Mouse (Mus musculus) naive thymus-derived CD4-positive, alpha-beta T cell, adult 5 months (primary cell): ENCODE measurements around the gene Fads2. TPM values are rescaled to one million over a fixed set of nuclear protein-coding genes. Genes with fewer than 3 reads are reported as not detected.

Experiments used
- polyA plus RNA-seq: library from polyadenylated mRNA; unstranded; fragments of 100-300 nt; shearing (Covaris generic); gene quantifications from one replicate; pipeline ENCODE4 v1.2.1, GENCODE M21; 2017

Gene Fads2
- not detected for polyA plus RNA-seq

DNA sequence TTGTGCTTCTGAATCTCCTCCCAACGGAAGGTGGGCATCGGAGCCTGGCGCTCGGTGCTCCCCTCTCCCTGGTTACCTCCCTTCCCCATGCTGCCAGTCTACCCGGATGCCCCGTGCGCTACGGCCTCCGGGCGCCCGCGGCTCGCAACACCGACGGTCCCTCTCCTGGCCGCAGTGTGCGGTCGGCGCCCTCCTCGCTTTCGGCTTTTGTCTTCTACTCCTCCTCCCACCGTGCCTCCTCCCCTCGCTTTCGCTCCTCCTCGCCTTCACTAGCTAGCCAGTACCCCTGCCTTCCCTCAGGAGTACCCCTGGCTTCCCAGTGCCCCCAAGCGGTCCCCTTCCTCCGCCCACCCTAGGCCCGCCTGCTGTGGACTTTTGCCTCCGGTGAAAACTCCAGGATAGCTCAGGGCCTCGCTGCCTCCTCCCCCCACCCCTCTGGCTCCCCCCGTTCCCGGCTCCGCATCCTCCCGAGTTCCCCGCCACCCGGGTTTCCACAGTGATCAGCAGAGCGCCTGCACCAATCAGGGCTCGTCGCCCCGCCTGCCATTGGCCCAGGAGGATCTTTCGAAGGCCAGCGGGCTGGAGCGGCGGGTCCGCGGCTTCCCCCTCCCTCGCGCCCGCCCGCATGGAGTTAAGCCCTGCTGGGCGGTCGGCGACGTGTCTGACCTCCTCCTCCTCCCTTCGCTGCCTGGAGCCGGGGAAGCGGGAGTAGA, at the start of gene Fads2:
Fads2 (minus strand) TSS at position 406 of the 713 bp plus-strand sequence.

GRCm38 (mm10) chr19:10041388-10042148, 60.0 kb downstream of the Fads2 start, which contains the start of gene Fads3:
Fads3 (plus strand) TSS chr19:10041569.

Other genes with a start within 250 kb of the Fads2 start
- gene Incenp, start 202.2 kb downstream of the Fads2 start, polyA plus RNA-seq, result 29.4 TPM
- 2,810 TPM for gene Fth1, start 121.1 kb downstream of the Fads2 start, polyA plus RNA-seq
- gene Best1, start 100.1 kb downstream of the Fads2 start, polyA plus RNA-seq, result 0.32 TPM
- not detected for gene Rab3il1, start 100.1 kb downstream of the Fads2 start, polyA plus RNA-seq
- not detected for gene Fads3, start 60.2 kb downstream of the Fads2 start, polyA plus RNA-seq
- 8.2 TPM for gene Fads1, start 81.1 kb upstream of the Fads2 start, polyA plus RNA-seq
- gene Tmem258, start 102.3 kb upstream of the Fads2 start, polyA plus RNA-seq, result 185 TPM
- 29.1 TPM for gene Fen1, start 102.4 kb upstream of the Fads2 start, polyA plus RNA-seq
- gene Myrf, start 139.0 kb upstream of the Fads2 start, polyA plus RNA-seq, result 0.19 TPM
- gene Dagla, start 203.1 kb upstream of the Fads2 start, polyA plus RNA-seq, result not detected